Mouse (Mus musculus) neutrophil, adult 83 days (primary cell): ENCODE measurements around the gene Krt26. TPM values are rescaled to one million over a fixed set of nuclear protein-coding genes. Genes with fewer than 3 reads are reported as not detected.

Experiments
- total RNA-seq, 2 experiments: library from RNA; stranded (reverse); gene quantifications; one replicate each; pipeline ENCODE4 v1.2.4; 2023

The Krt26 gene
- not detected for total RNA-seq

GRCm38 (mm10) chr11:99337866-99338265, at the start of gene Krt26:
Krt26 (minus strand) TSS chr11:99337966.

GRCm38 (mm10) chr11:99374803-99375202, 37.0 kb upstream of the Krt26 start, which contains the start of gene Krt28:
Krt28 (minus strand) TSS chr11:99374903.

GRCm38 (mm10) chr11:99351004-99351403, 13.2 kb upstream of the Krt26 start, which contains the start of gene Krt27:
Krt27 (minus strand) TSS chr11:99351104.

GRCm38 (mm10) chr11:99322851-99323250, 14.9 kb downstream of the Krt26 start, which contains the start of gene Krt25:
Krt25 (minus strand) TSS chr11:99322951.

GRCm38 (mm10) chr11:99284833-99285312, 52.9 kb downstream of the Krt26 start, which contains the start of gene Krt24:
Krt24 (minus strand) TSS chr11:99285262.

Other genes starting within 250 kb of the Krt26 start
- gene Tns4, start 248.7 kb downstream of the Krt26 start, total RNA-seq: 1 to 10 TPM; 3.1 to 5.6 TPM
- under 1 TPM; 0.57 to 0.79 TPM for gene Ccr7, start 182.9 kb downstream of the Krt26 start, total RNA-seq
- 10 to 100 TPM; 51.2 to 64.4 TPM for gene Smarce1, start 106.9 kb downstream of the Krt26 start, total RNA-seq
- gene Krt222, start 93.9 kb downstream of the Krt26 start, total RNA-seq: not detected
- gene Krt24, start 52.7 kb downstream of the Krt26 start, total RNA-seq: not detected
- gene Krt25, start 15.0 kb downstream of the Krt26 start, total RNA-seq: not detected
- gene Krt27, start 13.1 kb upstream of the Krt26 start, total RNA-seq: not detected
- not detected for gene Krt28, start 36.9 kb upstream of the Krt26 start, total RNA-seq
- gene Krt10, start 51.4 kb upstream of the Krt26 start, total RNA-seq: not detected
- gene Krt12, start 84.3 kb upstream of the Krt26 start, total RNA-seq: not detected
- gene Krt20, start 100.2 kb upstream of the Krt26 start, total RNA-seq: not detected
- gene Krt23, start 155.2 kb upstream of the Krt26 start, total RNA-seq: not detected
- gene Krt39, start 183.4 kb upstream of the Krt26 start, total RNA-seq: not detected
- not detected for gene Krt40, start 205.2 kb upstream of the Krt26 start, total RNA-seq
- gene Krtap3-3, start 212.9 kb upstream of the Krt26 start, total RNA-seq: not detected
- gene Krtap3-2, start 218.9 kb upstream of the Krt26 start, total RNA-seq: not detected
- gene Gm11939, start 221.5 kb upstream of the Krt26 start, total RNA-seq: not detected
- gene Krtap3-1, start 228.7 kb upstream of the Krt26 start, total RNA-seq: not detected
- gene Krtap1-5, start 243.1 kb upstream of the Krt26 start, total RNA-seq: not detected
- gene Krtap1-4, start 245.7 kb upstream of the Krt26 start, total RNA-seq: not detected